Mouse (Mus musculus) myocyte (in vitro differentiated cells): ENCODE measurements around the gene Gas7.

Experiments used
- CEBPB ChIP-seq: IDR thresholded peaks from 2 replicates; pipeline ENCODE4 v1.6.1; 2011; ENCODE audit warnings: mild to moderate bottlenecking, moderate library complexity; ENCODE audit not compliant: poor library complexity, insufficient read depth, severe bottlenecking
- POLR2AphosphoS2 ChIP-seq: IDR thresholded peaks from one replicate; pipeline ENCODE4 v1.6.1; 2011; ENCODE audit warnings: low read depth, control low read depth; ENCODE audit not compliant: insufficient read length

- TF ChIP-seq POLR2AphosphoS2 (no peak), CEBPB (no peak)
These were observed 133.1 kb downstream of the Gas7 start for GRCm38 (mm10) chr11:67588196-67588827.
